Mouse (Mus musculus): ENCODE measurements around the gene Tef.

DNA sequence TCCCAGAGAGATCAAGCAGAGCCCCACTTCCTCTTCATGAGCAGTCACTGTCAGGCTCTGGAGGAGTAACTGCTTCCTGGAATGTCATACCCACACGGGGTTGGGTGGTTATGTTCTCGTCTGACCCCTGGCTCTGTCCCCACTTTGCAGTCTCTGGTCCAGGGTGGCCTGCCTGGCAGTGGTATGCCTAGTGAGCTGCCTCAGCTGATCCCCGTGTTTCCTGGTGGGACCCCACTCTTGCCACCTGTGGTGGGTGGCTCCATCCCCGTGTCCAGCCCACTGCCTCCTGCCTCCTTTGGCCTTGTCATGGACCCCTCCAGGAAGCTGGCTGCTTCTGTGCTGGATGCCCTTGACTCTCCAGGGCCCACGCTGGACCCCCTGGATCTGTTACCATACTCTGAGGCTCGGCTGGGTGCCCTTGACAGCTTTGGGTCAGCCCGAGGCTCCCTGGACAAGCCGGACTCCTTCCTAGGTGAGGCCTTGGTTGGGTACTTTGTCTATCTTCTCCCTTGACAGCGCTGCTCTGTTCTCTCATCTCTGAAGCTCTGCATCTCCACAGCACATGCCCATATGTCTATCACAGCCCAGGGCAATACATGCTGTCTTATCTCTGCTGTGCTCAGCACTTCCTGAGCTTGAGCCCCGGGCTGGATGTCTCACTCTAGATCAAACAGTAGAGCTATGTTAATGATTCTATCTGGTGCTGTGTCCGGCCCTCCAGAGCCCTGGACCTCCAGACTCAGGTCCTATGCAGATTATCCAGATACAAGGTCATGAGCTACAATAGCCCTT lies 25.4 kb upstream of the Tef start:
- no peak for TF ChIP-seq TBP (IDR thresholded peaks at IDR 0.05; ENCODE audit: low read depth, low read length)
- TF ChIP-seq POLR2A (IDR thresholded peaks at IDR 0.05; ENCODE audit: control insufficient read depth in 1 of 2, insufficient read depth in 1 of 2, low read depth in 1 of 2, low read length in 2 of 2, poor library complexity in 1 of 2), result no peak

Measured in MEL (cell line).